Mouse (Mus musculus): ENCODE results near the gene Bcap31.
"Not testable (repeated sequence)": the region's sequence is repeated elsewhere in the genome, so short reads cannot be mapped to it uniquely, and the experiment has no call there.

Bcap31 gene

GRCm38 (mm10) chrX:73716109-73716661, at the start of gene Bcap31, which contains the start of gene Abcd1:
Bcap31 (minus strand) TSS chrX:73716175.
Abcd1 (plus strand) TSS chrX:73716597.
- peak; percentile 91 to 92 for DNase-seq (ENCODE audit: low spot score in 2 of 2)

GRCm38 (mm10) chrX:73765311-73765710, 49.3 kb upstream of the Bcap31 start:
- DNase-seq (ENCODE audit: low spot score in 2 of 2), result no peak

- DNase-seq (ENCODE audit: low spot score in 2 of 2), result no peak
These were observed 42.8 kb upstream of the Bcap31 start for GRCm38 (mm10) chrX:73758611-73759290.

GRCm38 (mm10) chrX:73756334-73757140, 40.6 kb upstream of the Bcap31 start, which contains the start of gene Plxnb3:
Plxnb3 (plus strand) TSS chrX:73757090.
- no peak for DNase-seq (ENCODE audit: low spot score in 2 of 2)

- no peak for DNase-seq (ENCODE audit: low spot score in 2 of 2)
These were observed 33.0 kb upstream of the Bcap31 start for GRCm38 (mm10) chrX:73748977-73749376.

- no peak for DNase-seq (ENCODE audit: low spot score in 2 of 2)
These were observed 29.0 kb upstream of the Bcap31 start for GRCm38 (mm10) chrX:73744774-73745481.

- DNase-seq (ENCODE audit: low spot score in 2 of 2), result not testable (repeated sequence)
These were observed 23.9 kb upstream of the Bcap31 start for GRCm38 (mm10) chrX:73739841-73740240.

GRCm38 (mm10) chrX:73739151-73739550, 23.2 kb upstream of the Bcap31 start:
- DNase-seq (ENCODE audit: low spot score in 2 of 2), result no peak

- DNase-seq (ENCODE audit: low spot score in 2 of 2), result no peak
These were observed 22.2 kb upstream of the Bcap31 start for GRCm38 (mm10) chrX:73738155-73738554.

- DNase-seq (ENCODE audit: low spot score in 2 of 2), result no peak
These were observed 14.9 kb upstream of the Bcap31 start for GRCm38 (mm10) chrX:73730908-73731307.

GRCm38 (mm10) chrX:73718686-73719362, 2.8 kb upstream of the Bcap31 start:
- DNase-seq (ENCODE audit: low spot score in 2 of 2), result peak; percentile 22 to 60

GRCm38 (mm10) chrX:73718271-73718670, 2.3 kb upstream of the Bcap31 start:
- no peak for DNase-seq (ENCODE audit: low spot score in 2 of 2)

- no peak for DNase-seq (ENCODE audit: low spot score in 2 of 2)
These were observed 1.7 kb upstream of the Bcap31 start for GRCm38 (mm10) chrX:73717667-73718066.

- peak in 1 of 2 experiments; percentile 18 for DNase-seq (ENCODE audit: low spot score in 2 of 2)
These were observed 952 bp upstream of the Bcap31 start for GRCm38 (mm10) chrX:73716709-73717545.

- peak in 1 of 2 experiments; percentile 28 for DNase-seq (ENCODE audit: low spot score in 2 of 2)
These were observed 383 bp downstream of the Bcap31 start for GRCm38 (mm10) chrX:73715476-73716108.

GRCm38 (mm10) chrX:73700472-73700871, 15.5 kb downstream of the Bcap31 start:
- no peak for DNase-seq (ENCODE audit: low spot score in 2 of 2)

GRCm38 (mm10) chrX:73690917-73691629, 24.9 kb downstream of the Bcap31 start:
- peak in 1 of 2 experiments; percentile 26 for DNase-seq (ENCODE audit: low spot score in 2 of 2)

- peak in 1 of 2 experiments; percentile 26 for DNase-seq (ENCODE audit: low spot score in 2 of 2)
These were observed 30.3 kb downstream of the Bcap31 start for GRCm38 (mm10) chrX:73685629-73686028.

- DNase-seq (ENCODE audit: low spot score in 2 of 2), result no peak
These were observed 31.0 kb downstream of the Bcap31 start for GRCm38 (mm10) chrX:73684978-73685377.
